Mouse (Mus musculus) lung, postnatal 0 days (tissue): ENCODE measurements around the gene Klc1.

Source experiments
- CTCF ChIP-seq: IDR thresholded peaks from 2 replicates; pipeline ENCODE4 v1.5.1; 2016; ENCODE audit warnings: antibody characterized with exemption, mild to moderate bottlenecking
- EP300 ChIP-seq: IDR thresholded peaks from 2 replicates; pipeline ENCODE4 v1.6.1; 2016; ENCODE audit warnings: antibody characterized with exemption, mild to moderate bottlenecking, control low read depth

GRCm38 (mm10) chr12:111816528-111816927 lies 57.9 kb downstream of the Klc1 start:
- TF ChIP-seq CTCF = no peak
- no peak for TF ChIP-seq EP300
